Mouse (Mus musculus): ENCODE results near the gene Ces2e.

DNA sequence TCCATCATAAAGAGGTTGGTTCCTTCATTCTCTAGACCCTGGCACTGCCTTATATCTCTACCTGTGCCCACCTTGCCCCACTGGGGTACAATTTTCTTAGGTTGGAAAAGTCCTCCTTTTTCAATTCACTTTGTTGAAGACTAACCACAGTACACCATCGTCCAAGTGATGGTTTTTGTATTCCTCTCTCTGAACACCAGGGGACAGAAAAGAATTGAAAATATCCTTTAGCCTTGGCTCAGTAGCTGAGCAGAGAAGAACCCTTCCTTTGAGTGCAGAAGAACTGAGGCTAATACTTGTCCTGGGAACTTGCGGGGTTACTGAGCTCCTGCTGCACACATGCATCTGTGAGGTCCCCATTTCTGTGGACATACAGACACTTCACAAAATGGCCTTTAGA, 18.6 kb downstream of the Ces2e start:
- TF ChIP-seq CTCF (IDR thresholded peaks at IDR 0.05; ENCODE audit: borderline replicate concordance, insufficient read depth, low read length) (no peak), POLR2A (IDR thresholded peaks at IDR 0.05; ENCODE audit: low read depth, low read length) (no peak)

Measured in embryonic fibroblast, embryonic 13.5 days (primary cell).